Comparison of ENCODE assay signal across 8 mouse cellular contexts in the genomic region with DNA sequence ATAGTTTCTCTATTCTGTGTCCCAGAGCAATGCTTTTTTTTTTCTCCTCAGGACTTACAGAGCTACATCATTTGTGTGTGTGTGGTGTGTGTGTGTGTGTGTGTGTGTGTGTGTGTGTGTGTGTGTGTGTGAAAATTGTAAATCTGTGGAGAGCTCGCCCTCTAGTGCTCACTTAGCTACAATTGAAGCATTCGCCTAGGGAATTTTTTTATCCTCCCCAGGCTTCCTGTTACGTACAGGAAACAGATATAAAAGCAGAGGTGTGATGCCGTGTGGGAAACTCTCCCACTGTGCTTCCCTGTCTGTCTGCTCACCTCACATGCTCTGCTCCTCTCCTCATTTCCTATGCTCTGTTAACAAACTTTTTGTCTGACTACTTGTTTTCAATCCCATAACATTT. TPM values are rescaled to one million over a fixed set of nuclear protein-coding genes. Genes with fewer than 3 reads are reported as not detected.
A peak's percentile ranks its signal among the peaks of the same experiment; 100 is the strongest.
DNase-seq lines count a peak whose midpoint lies in the region; ATAC-seq and TF ChIP-seq lines count a peak whose summit lies in the region.

No protein-coding gene starts in this region.

- H3K36me3 ChIP-seq in ES-E14 (ENCODE audit: control insufficient read depth, insufficient read depth, low read length, poor library complexity, severe bottlenecking) = peaks cover 5% of the 10 kb centered on the region
- peaks cover 35% of the 10 kb centered on the region for H3K36me3 ChIP-seq in limb, embryonic 14.5 days (ENCODE audit: control insufficient read depth, insufficient read depth, low read length)
- no peaks in the 10 kb centered on the region for H3K36me3 ChIP-seq in intestine, embryonic 15.5 days

- no peaks in the 10 kb centered on the region for H3K9me3 ChIP-seq in ES-E14 (ENCODE audit: control insufficient read depth, insufficient read depth, low read depth, low read length)
- H3K9me3 ChIP-seq in limb, embryonic 14.5 days (ENCODE audit: control insufficient read depth, low read length) = no peaks in the 10 kb centered on the region
- no peaks in the 10 kb centered on the region for H3K9me3 ChIP-seq in intestine, embryonic 15.5 days

- intact Hi-C loops in gastrocnemius, postnatal 14 days (cut with DNase I; ENCODE audit: low total_unique reads) = loop anchor here (10.0 kb wide), 1 partner anchor 100 kb away; a partner anchor contains a TSS

- ATAC-seq in limb, embryonic 14.5 days (ENCODE audit: low FRiP score, low read depth) = no peak
- ATAC-seq in intestine, embryonic 15.5 days = no peak

- H3K9ac ChIP-seq in ES-E14 (ENCODE audit: insufficient read depth, low read depth, low read length, poor library complexity, severe bottlenecking) = no peak overlapping the region; the same call in 1 of the 2 replicates
- no peak overlapping the region for H3K9ac ChIP-seq in limb, embryonic 14.5 days (ENCODE audit: low read depth, low read length, severe bottlenecking)
- no peak overlapping the region for H3K9ac ChIP-seq in intestine, embryonic 15.5 days

- no peak for TF ChIP-seq POLR2A in limb, embryonic 14.5 days (IDR thresholded peaks at IDR 0.05; ENCODE audit: borderline replicate concordance, extremely low read depth, insufficient read depth, insufficient read length)

- DNase-seq in CD4-positive helper T cell, adult 2 months (ENCODE audit: low read depth, low spot score) = peak; percentile 77
- DNase-seq in ES-E14 (ENCODE audit: low read depth, low spot score) = no peak
- peak; percentile 57 for DNase-seq in cerebellum, adult 9-10 months
- peak; percentile 36 for DNase-seq in gastrocnemius, postnatal 14 days
- DNase-seq in kidney, postnatal 10 days = peak; percentile 68
- DNase-seq in limb, embryonic 14.5 days (ENCODE audit: low spot score) = peak; percentile 66
- DNase-seq in right cerebral cortex, postnatal 10 days (ENCODE audit: low spot score in 2 of 2) = peak; percentile 70 to 77

- in situ Hi-C loops in ES-E14 (cut with MboI; ENCODE audit: low sequenced_read_pairs in 2 of 2, unreplicated experiment in 2 of 2) = no loop called here

- H3K4me2 ChIP-seq in limb, embryonic 14.5 days (replicated peaks; ENCODE audit: low read depth, low read length, severe bottlenecking) = no peak overlapping the region
- H3K4me2 ChIP-seq in intestine, embryonic 15.5 days (replicated peaks) = no peak overlapping the region

- no peaks in the 10 kb centered on the region for H3K27me3 ChIP-seq in limb, embryonic 14.5 days (ENCODE audit: control insufficient read depth, insufficient read depth, low read length)
- H3K27me3 ChIP-seq in intestine, embryonic 15.5 days (replicated peaks) = no peaks in the 10 kb centered on the region

- H3K4me1 ChIP-seq in ES-E14 (ENCODE audit: control insufficient read depth in 2 of 2, insufficient read depth in 2 of 2, low read length in 2 of 2, poor library complexity in 1 of 2) = no peaks in the 10 kb centered on the region
- no peaks in the 10 kb centered on the region for H3K4me1 ChIP-seq in limb, embryonic 14.5 days (ENCODE audit: control insufficient read depth, insufficient read depth, low read length)
- no peaks in the 10 kb centered on the region for H3K4me1 ChIP-seq in intestine, embryonic 15.5 days (replicated peaks)

- no peak overlapping the region for H3K27ac ChIP-seq in ES-E14 (ENCODE audit: insufficient read depth, low read depth, low read length, poor library complexity, severe bottlenecking)
- H3K27ac ChIP-seq in limb, embryonic 14.5 days (replicated peaks; ENCODE audit: low read depth, low read length) = 0 out of 2 replicates have a peak overlapping the region, but pooled peaks have one; percentile 33
- H3K27ac ChIP-seq in intestine, embryonic 15.5 days = no peak overlapping the region

- 32% methylated on average over 4 of the region's 4 CpGs for WGBS in limb, embryonic 14.5 days
- WGBS in intestine, embryonic 15.5 days = 39% methylated on average over 4 of the region's 4 CpGs

- H3K4me3 ChIP-seq in ES-E14 (ENCODE audit: insufficient read depth in 1 of 2, low read depth in 1 of 2, low read length in 2 of 2, poor library complexity in 1 of 2, severe bottlenecking in 1 of 2) = no peak overlapping the region
- no peak overlapping the region for H3K4me3 ChIP-seq in limb, embryonic 14.5 days (replicated peaks; ENCODE audit: low read length)
- H3K4me3 ChIP-seq in intestine, embryonic 15.5 days (replicated peaks) = no peak overlapping the region

TF ChIP-seq in ES-E14, 5 proteins besides CTCF, POLR2A, EP300 and RAD21:
- TF ChIP-seq HCFC1 (IDR thresholded peaks at IDR 0.05; ENCODE audit: borderline replicate concordance, insufficient read depth, low read length) (no peak), ZNF384 (IDR thresholded peaks at IDR 0.05; ENCODE audit: low read depth, low read length) (0 out of 2 replicates have a peak, but pooled peaks have one; percentile 35), CHD2 (IDR thresholded peaks at IDR 0.05; ENCODE audit: low read depth, low read length) (no peak), ZC3H11A (IDR thresholded peaks at IDR 0.05; ENCODE audit: borderline replicate concordance, low read depth, low read length) (no peak), MAFK (IDR thresholded peaks at IDR 0.05; ENCODE audit: insufficient read depth, low read depth, low read length) (no peak)

RNA-seq across cellular contexts. Expression of a gene that starts 55.6 kb away (rescaled TPM):
- 891 and 1,136 TPM in 2 replicates for total RNA-seq in ES-E14 (2012; rRNA removed)
- 100 to 1,000 TPM; 114 to 138 TPM for total RNA-seq in gastrocnemius, postnatal 14 days (2021)
- 639 and 826 TPM in 2 replicates for polyA plus RNA-seq in limb, embryonic 14.5 days (2012; rRNA removed)
- 777 and 804 TPM in 2 replicates for polyA plus RNA-seq in limb, embryonic 14.5 days (2014; fragmentation: Nextera tagmentation; extraction: Ambion mirVana)
- polyA plus RNA-seq in intestine, embryonic 15.5 days (2015; fragmentation: Nextera tagmentation; extraction: Ambion mirVana) = 638 and 715 TPM in 2 replicates
